Mouse (Mus musculus): ENCODE data around the gene Igsf21. TPM values are rescaled to one million over a fixed set of nuclear protein-coding genes. Genes with fewer than 3 reads are reported as not detected.

Igsf21 gene
- polyA plus RNA-seq, 1 experiment from 2014 or later = 30.0 TPM

GRCm38 (mm10) chr4:140192276-140193002 is 54.1 kb downstream of the Igsf21 start:
- Histone ChIP-seq H3K9ac (ENCODE audit: low read length) (no peak overlapping the region), H3K27me3 (replicated peaks; ENCODE audit: control insufficient read depth, insufficient read depth, low read length) (no peaks in the 10 kb centered on the region), H3K36me3 (ENCODE audit: control insufficient read depth, insufficient read depth, low read length) (no peaks in the 10 kb centered on the region), H3K4me3 (ENCODE audit: low read depth, low read length) (no peak overlapping the region), H3K4me1 (ENCODE audit: control insufficient read depth, insufficient read depth, low read length) (peaks cover 3% of the 10 kb centered on the region), H3K9me3 (replicated peaks; ENCODE audit: control insufficient read depth, low read length) (no peaks in the 10 kb centered on the region), H3K27ac (ENCODE audit: low read depth, low read length) (peak overlapping the region; percentile 68; the same call in 1 of the 2 replicates), H3K4me2 (ENCODE audit: low read length) (no peak overlapping the region)
- DNase-seq (ENCODE audit: low spot score) (peak; percentile 76), ATAC-seq (peak; percentile 59)
- WGBS = 60% methylated on average over 18 of the region's 18 CpGs

- no peak overlapping the region for H3K9ac ChIP-seq (ENCODE audit: low read length)
- DNase-seq (ENCODE audit: low spot score) = no peak
- no peaks in the 10 kb centered on the region for H3K36me3 ChIP-seq (ENCODE audit: control insufficient read depth, insufficient read depth, low read length)
- no peak for ATAC-seq
- H3K27me3 ChIP-seq (replicated peaks; ENCODE audit: control insufficient read depth, insufficient read depth, low read length) = no peaks in the 10 kb centered on the region
- H3K27ac ChIP-seq (ENCODE audit: low read depth, low read length) = no peak overlapping the region
- H3K4me2 ChIP-seq (ENCODE audit: low read length) = no peak overlapping the region
- H3K9me3 ChIP-seq (replicated peaks; ENCODE audit: control insufficient read depth, low read length) = no peaks in the 10 kb centered on the region
- H3K4me3 ChIP-seq (ENCODE audit: low read depth, low read length) = no peak overlapping the region
- H3K4me1 ChIP-seq (ENCODE audit: control insufficient read depth, insufficient read depth, low read length) = peaks cover 15% of the 10 kb centered on the region
- 86% methylated on average over 9 of the region's 9 CpGs for WGBS
Measured at GRCm38 (mm10) chr4:140189601-140190000, 57.0 kb downstream of the Igsf21 start.

GRCm38 (mm10) chr4:140188626-140189025 is 58.0 kb downstream of the Igsf21 start:
- ATAC-seq = no peak
- no peak for DNase-seq (ENCODE audit: low spot score)
- 81% methylated on average over 7 of the region's 7 CpGs for WGBS
- Histone ChIP-seq H3K36me3 (ENCODE audit: control insufficient read depth, insufficient read depth, low read length) (no peaks in the 10 kb centered on the region), H3K4me3 (ENCODE audit: low read depth, low read length) (no peak overlapping the region), H3K27ac (ENCODE audit: low read depth, low read length) (peak overlapping the region; percentile 80; the same call in 1 of the 2 replicates), H3K9me3 (replicated peaks; ENCODE audit: control insufficient read depth, low read length) (no peaks in the 10 kb centered on the region), H3K4me2 (ENCODE audit: low read length) (no peak overlapping the region), H3K27me3 (replicated peaks; ENCODE audit: control insufficient read depth, insufficient read depth, low read length) (no peaks in the 10 kb centered on the region), H3K9ac (ENCODE audit: low read length) (no peak overlapping the region), H3K4me1 (ENCODE audit: control insufficient read depth, insufficient read depth, low read length) (peaks cover 15% of the 10 kb centered on the region)

- H3K9ac ChIP-seq (ENCODE audit: low read length) = 0 out of 2 replicates have a peak overlapping the region, but pooled peaks have one; percentile 13
- DNase-seq (ENCODE audit: low spot score) (peak; percentile 74), ATAC-seq (peak; percentile 76)
Measured at GRCm38 (mm10) chr4:140187404-140188145, 59.0 kb downstream of the Igsf21 start.

GRCm38 (mm10) chr4:140179576-140179975 is 67.0 kb downstream of the Igsf21 start:
- DNase-seq (ENCODE audit: low spot score) = peak; percentile 33
- no peaks in the 10 kb centered on the region for H3K9me3 ChIP-seq (replicated peaks; ENCODE audit: control insufficient read depth, low read length)
- no peaks in the 10 kb centered on the region for H3K4me1 ChIP-seq (ENCODE audit: control insufficient read depth, insufficient read depth, low read length)
- no peak overlapping the region for H3K4me3 ChIP-seq (ENCODE audit: low read depth, low read length)
- 70% methylated on average over 6 of the region's 6 CpGs for WGBS
- no peaks in the 10 kb centered on the region for H3K36me3 ChIP-seq (ENCODE audit: control insufficient read depth, insufficient read depth, low read length)
- no peak for ATAC-seq
- H3K27ac ChIP-seq (ENCODE audit: low read depth, low read length) = no peak overlapping the region
- H3K9ac ChIP-seq (ENCODE audit: low read length) = no peak overlapping the region
- H3K4me2 ChIP-seq (ENCODE audit: low read length) = no peak overlapping the region
- no peaks in the 10 kb centered on the region for H3K27me3 ChIP-seq (replicated peaks; ENCODE audit: control insufficient read depth, insufficient read depth, low read length)

More at GRCm38 (mm10) chr4:140187404-140188145, 59.0 kb downstream of the Igsf21 start:
- WGBS = 48% methylated on average over 8 of the region's 8 CpGs
- peak overlapping the region; percentile 80 for H3K27ac ChIP-seq (ENCODE audit: low read depth, low read length)
- H3K9me3 ChIP-seq (replicated peaks; ENCODE audit: control insufficient read depth, low read length) = no peaks in the 10 kb centered on the region
- H3K27me3 ChIP-seq (replicated peaks; ENCODE audit: control insufficient read depth, insufficient read depth, low read length) = no peaks in the 10 kb centered on the region
- no peaks in the 10 kb centered on the region for H3K36me3 ChIP-seq (ENCODE audit: control insufficient read depth, insufficient read depth, low read length)
- peaks cover 15% of the 10 kb centered on the region for H3K4me1 ChIP-seq (ENCODE audit: control insufficient read depth, insufficient read depth, low read length)
- no peak overlapping the region for H3K4me2 ChIP-seq (ENCODE audit: low read length)
- H3K4me3 ChIP-seq (ENCODE audit: low read depth, low read length) = no peak overlapping the region

- Histone ChIP-seq H3K27ac (ENCODE audit: low read depth, low read length) (no peak overlapping the region), H3K4me3 (ENCODE audit: low read depth, low read length) (no peak overlapping the region), H3K9me3 (replicated peaks; ENCODE audit: control insufficient read depth, low read length) (no peaks in the 10 kb centered on the region), H3K9ac (ENCODE audit: low read length) (no peak overlapping the region), H3K27me3 (replicated peaks; ENCODE audit: control insufficient read depth, insufficient read depth, low read length) (no peaks in the 10 kb centered on the region), H3K36me3 (ENCODE audit: control insufficient read depth, insufficient read depth, low read length) (no peaks in the 10 kb centered on the region), H3K4me1 (ENCODE audit: control insufficient read depth, insufficient read depth, low read length) (peaks cover 4% of the 10 kb centered on the region; the same call in 1 of the 2 replicates), H3K4me2 (ENCODE audit: low read length) (no peak overlapping the region)
- no peak for DNase-seq (ENCODE audit: low spot score)
- WGBS = 94% methylated on average over 6 of the region's 6 CpGs
- ATAC-seq = no peak
Measured at GRCm38 (mm10) chr4:140177055-140177454, 69.5 kb downstream of the Igsf21 start.

GRCm38 (mm10) chr4:140173746-140174399 is 72.7 kb downstream of the Igsf21 start:
- 58% methylated on average over 13 of the region's 13 CpGs for WGBS
- H3K36me3 ChIP-seq (ENCODE audit: control insufficient read depth, insufficient read depth, low read length) = no peaks in the 10 kb centered on the region
- no peak overlapping the region for H3K4me3 ChIP-seq (ENCODE audit: low read depth, low read length)
- no peak for ATAC-seq
- no peak overlapping the region for H3K9ac ChIP-seq (ENCODE audit: low read length)
- H3K4me1 ChIP-seq (ENCODE audit: control insufficient read depth, insufficient read depth, low read length) = peaks cover 4% of the 10 kb centered on the region; the same call in 1 of the 2 replicates
- H3K9me3 ChIP-seq (replicated peaks; ENCODE audit: control insufficient read depth, low read length) = no peaks in the 10 kb centered on the region
- H3K4me2 ChIP-seq (ENCODE audit: low read length) = no peak overlapping the region
- no peaks in the 10 kb centered on the region for H3K27me3 ChIP-seq (replicated peaks; ENCODE audit: control insufficient read depth, insufficient read depth, low read length)
- no peak overlapping the region for H3K27ac ChIP-seq (ENCODE audit: low read depth, low read length)
- DNase-seq (ENCODE audit: low spot score) = no peak

GRCm38 (mm10) chr4:140173084-140173483 is 73.5 kb downstream of the Igsf21 start:
- 45% methylated on average over 12 of the region's 12 CpGs for WGBS
- Histone ChIP-seq H3K9ac (ENCODE audit: low read length) (no peak overlapping the region; the same call in 1 of the 2 replicates), H3K4me3 (ENCODE audit: low read depth, low read length) (no peak overlapping the region), H3K4me1 (ENCODE audit: control insufficient read depth, insufficient read depth, low read length) (peaks cover 4% of the 10 kb centered on the region; the same call in 1 of the 2 replicates), H3K4me2 (ENCODE audit: low read length) (no peak overlapping the region), H3K27ac (ENCODE audit: low read depth, low read length) (no peak overlapping the region; the same call in 1 of the 2 replicates), H3K36me3 (ENCODE audit: control insufficient read depth, insufficient read depth, low read length) (no peaks in the 10 kb centered on the region), H3K27me3 (replicated peaks; ENCODE audit: control insufficient read depth, insufficient read depth, low read length) (no peaks in the 10 kb centered on the region), H3K9me3 (replicated peaks; ENCODE audit: control insufficient read depth, low read length) (no peaks in the 10 kb centered on the region)
- ATAC-seq = no peak
- no peak for DNase-seq (ENCODE audit: low spot score)
